Mouse (Mus musculus) C2C12 (cell line): ENCODE measurements around the gene Usp6nl.

ENCODE experiments used
- CEBPB ChIP-seq: IDR thresholded peaks from one replicate; pipeline ENCODE4 v1.6.1; 2011; ENCODE audit warnings: low read depth, mild to moderate bottlenecking, control low read depth, moderate library complexity
- CTCF ChIP-seq: IDR thresholded peaks from one replicate; pipeline ENCODE4 v1.5.1; 2011; ENCODE audit not compliant: control insufficient read depth, insufficient read depth, insufficient read length
- MAX ChIP-seq: IDR thresholded peaks from one replicate; pipeline ENCODE4 v1.6.1; 2011; ENCODE audit warnings: mild to moderate bottlenecking, control low read depth
- MYOD1 ChIP-seq: IDR thresholded peaks from one replicate; pipeline ENCODE4 v1.6.1; 2011; ENCODE audit warnings: low read depth; ENCODE audit not compliant: control insufficient read depth, insufficient read length
- USF1 ChIP-seq: IDR thresholded peaks from one replicate; pipeline ENCODE4 v1.6.1; 2011; ENCODE audit warnings: low read depth, mild to moderate bottlenecking, control low read depth, moderate library complexity

- no peak for TF ChIP-seq USF1
- no peak for TF ChIP-seq CTCF
- no peak for TF ChIP-seq MYOD1
- TF ChIP-seq MAX: no peak
- no peak for TF ChIP-seq CEBPB
These were observed 139.8 kb downstream of the Usp6nl start for GRCm38 (mm10) chr2:6462306-6462705.
